In the genomic region with DNA sequence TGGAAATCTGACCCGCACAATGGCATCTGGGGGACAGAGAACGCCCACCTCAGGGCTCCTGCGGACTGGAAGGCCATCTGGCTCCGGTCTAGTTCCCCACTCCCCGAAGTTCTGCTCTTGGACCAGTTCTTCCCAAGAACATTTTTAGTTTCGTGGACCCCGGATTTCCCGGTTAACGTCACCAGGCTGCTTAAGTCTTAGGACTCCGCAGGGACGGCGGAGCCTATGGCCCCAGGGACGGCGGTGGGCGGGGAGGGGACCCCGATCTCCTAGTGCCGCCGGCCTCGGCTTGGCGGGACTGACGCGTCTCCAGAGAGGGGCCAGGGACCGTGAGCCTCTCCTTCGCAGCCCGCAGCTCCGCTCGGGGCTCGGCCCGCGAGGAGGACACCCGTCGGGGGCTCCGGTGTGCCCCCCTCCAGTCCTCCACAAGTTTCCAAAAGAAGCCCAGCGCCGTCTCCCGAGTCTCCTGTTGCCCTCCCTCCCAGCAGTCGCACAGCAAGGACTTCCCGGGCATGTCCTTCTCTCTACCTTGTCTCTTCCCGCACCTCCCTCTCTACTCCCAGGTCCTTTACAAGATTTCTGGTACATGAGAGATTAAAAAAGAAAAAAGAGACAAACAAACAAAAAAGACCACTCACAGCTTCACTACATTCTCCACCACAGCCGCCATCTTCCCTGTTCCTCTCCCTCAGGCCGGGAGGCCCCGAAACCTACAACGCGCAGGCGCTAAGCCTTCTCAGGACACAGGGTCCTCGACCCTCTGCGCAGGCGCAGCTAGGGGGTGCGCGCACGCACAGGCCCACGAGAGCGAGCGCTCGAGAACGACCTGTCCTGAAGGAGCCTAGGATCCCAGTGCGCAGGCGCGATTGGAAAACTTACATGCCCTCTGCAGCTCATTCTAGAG, we compare ENCODE assay signal across 8 mouse cellular contexts. TPM values are rescaled to one million over a fixed set of nuclear protein-coding genes. Genes with fewer than 3 reads are reported as not detected.
DNase-seq lines count a peak whose midpoint lies in the region; ATAC-seq lines count a peak whose summit lies in the region.

No protein-coding gene starts in this region.

- peak overlapping the region; percentile 85 for H3K27ac ChIP-seq in hindbrain, embryonic 12.5 days

- H3K4me3 ChIP-seq in hindbrain, embryonic 12.5 days: peak overlapping the region; percentile 92

- H3K36me3 ChIP-seq in hindbrain, embryonic 12.5 days: peaks cover 4% of the 10 kb centered on the region; the same call in 1 of the 2 replicates

- WGBS in hindbrain, embryonic 12.5 days: under 1% methylated on average over 56 of the region's 59 CpGs

- peaks cover 29% of the 10 kb centered on the region for H3K4me1 ChIP-seq in hindbrain, embryonic 12.5 days

- peak; percentile 100 for DNase-seq in NIH3T3 (ENCODE audit: low read depth)
- DNase-seq in cerebellum, postnatal 10 days: peak; percentile 98 to 100
- peak; percentile 98 to 99 for DNase-seq in frontal cortex, postnatal 10 days (ENCODE audit: low spot score in 2 of 2)
- peak; percentile 98 to 100 for DNase-seq in layer of hippocampus, postnatal 14 days (ENCODE audit: low spot score in 2 of 2)
- peak; percentile 99 for DNase-seq in lung, postnatal 14 days
- DNase-seq in retina, adult 2 months (ENCODE audit: low read depth, low spot score): peak; percentile 98
- peak; percentile 99 for DNase-seq in thymus, postnatal 36 days

- no peaks in the 10 kb centered on the region for H3K9me3 ChIP-seq in hindbrain, embryonic 12.5 days (replicated peaks)

- peak overlapping the region; percentile 90 for H3K9ac ChIP-seq in hindbrain, embryonic 12.5 days

- H3K27me3 ChIP-seq in hindbrain, embryonic 12.5 days: no peaks in the 10 kb centered on the region

- peak; percentile 93 for ATAC-seq in hindbrain, embryonic 12.5 days (ENCODE audit: low FRiP score)

- H3K4me2 ChIP-seq in hindbrain, embryonic 12.5 days (replicated peaks): peak overlapping the region; percentile 62

RNA-seq across cellular contexts. Expression of a gene that starts 0.5 kb away (rescaled TPM):
- polyA plus RNA-seq in hindbrain, embryonic 12.5 days (2016; fragmentation: Nextera tagmentation; extraction: Ambion mirVana): 161 and 177 TPM in 2 replicates
- total RNA-seq in layer of hippocampus, postnatal 14 days (2021): 10 to 100 TPM; 78.1 to 92.3 TPM

RNA-seq across cellular contexts. Expression of a gene that starts 12.3 kb away (rescaled TPM):
- 5.1 and 6.1 TPM in 2 replicates for polyA plus RNA-seq in hindbrain, embryonic 12.5 days (2016; fragmentation: Nextera tagmentation; extraction: Ambion mirVana)
- 1 to 10 TPM; 4.7 to 5.7 TPM for total RNA-seq in layer of hippocampus, postnatal 14 days (2021)

RNA-seq across cellular contexts. Expression of a gene that starts 18.4 kb away (rescaled TPM):
- 11.0 and 11.3 TPM in 2 replicates for polyA plus RNA-seq in hindbrain, embryonic 12.5 days (2016; fragmentation: Nextera tagmentation; extraction: Ambion mirVana)
- total RNA-seq in layer of hippocampus, postnatal 14 days (2021): 1 to 10 TPM; 3.4 to 4.2 TPM

RNA-seq across cellular contexts. Expression of a gene that starts 34.7 kb away (rescaled TPM):
- polyA plus RNA-seq in hindbrain, embryonic 12.5 days (2016; fragmentation: Nextera tagmentation; extraction: Ambion mirVana): 2.0 and 2.2 TPM in 2 replicates
- 1 to 10 TPM; 3.6 to 3.7 TPM for total RNA-seq in layer of hippocampus, postnatal 14 days (2021)

RNA-seq across cellular contexts. Expression of a gene that starts 37.3 kb away (rescaled TPM):
- polyA plus RNA-seq in hindbrain, embryonic 12.5 days (2016; fragmentation: Nextera tagmentation; extraction: Ambion mirVana): 28.7 and 29.9 TPM in 2 replicates
- 10 to 100 TPM; 19.8 to 20.1 TPM for total RNA-seq in layer of hippocampus, postnatal 14 days (2021)

Comparison
In these comparisons a context has a peak if more than half of its experiments do, and no peak if none do; other contexts are left out.
1. Peak in every context shown above with its lines: DNase-seq, ATAC-seq, H3K4me3 ChIP-seq and H3K27ac ChIP-seq.